Mouse (Mus musculus) midbrain, postnatal 0 days (tissue): ENCODE measurements around the gene Galr3. TPM values are rescaled to one million over a fixed set of nuclear protein-coding genes. Genes with fewer than 3 reads are reported as not detected.
A peak's percentile ranks its signal among the peaks of the same experiment; 100 is the strongest.

Experiments used
- ATAC-seq: fragments of 200-750 bp; cut with Nextera tagmentation; 2 replicates; pipeline ENCODE4 v1.8.0; 2017; ENCODE audit warnings: moderate number of reproducible peaks, mild to moderate bottlenecking, moderate TSS enrichment, moderate library complexity; ENCODE audit not compliant: low FRiP score
- DNase-seq: peaks from one replicate; pipeline ENCODE4 v3.0.0-alpha.2; 2015; ENCODE audit warnings: low spot score
- H3K27ac ChIP-seq: fragments of 300-500 bp; sonication (generic); 2 replicates; pipeline ENCODE4 v1.5.1; 2014; ENCODE audit warnings: low read depth, mild to moderate bottlenecking, low read length, mixed read lengths
- H3K27me3 ChIP-seq: fragments of 300-500 bp; sonication (generic); 2 replicates; pipeline ENCODE4 v1.6.1; 2014; ENCODE audit warnings: low read length, control low read depth, mixed read lengths; ENCODE audit not compliant: insufficient read depth
- H3K36me3 ChIP-seq: fragments of 300-500 bp; sonication (generic); 2 replicates; pipeline ENCODE4 v1.6.1; 2014; ENCODE audit warnings: low read length, control low read depth, mixed read lengths; ENCODE audit not compliant: insufficient read depth
- H3K4me1 ChIP-seq: fragments of 300-500 bp; sonication (generic); 2 replicates; pipeline ENCODE4 v1.6.1; 2014; ENCODE audit warnings: mild to moderate bottlenecking, control low read depth, antibody characterized with exemption, low read length, mixed read lengths; ENCODE audit not compliant: insufficient read depth
- H3K4me2 ChIP-seq: fragments of 300-500 bp; sonication (generic); 2 replicates; pipeline ENCODE4 v1.6.1; 2014; ENCODE audit warnings: low read depth, mild to moderate bottlenecking, low read length, mixed read lengths; ENCODE audit not compliant: poor library complexity, severe bottlenecking
- H3K4me3 ChIP-seq: fragments of 300-500 bp; sonication (generic); 2 replicates; pipeline ENCODE4 v1.5.1; 2014; ENCODE audit warnings: low read depth, mild to moderate bottlenecking, low read length, moderate library complexity
- H3K9ac ChIP-seq: fragments of 300-500 bp; sonication (generic); replicated peaks from 2 replicates; pipeline ENCODE4 v1.6.1; 2014; ENCODE audit warnings: mild to moderate bottlenecking, low read length, moderate library complexity, mixed read lengths; ENCODE audit not compliant: poor library complexity, severe bottlenecking
- H3K9me3 ChIP-seq: fragments of 300-500 bp; sonication (generic); 2 replicates; pipeline ENCODE4 v1.6.1; 2016; ENCODE audit warnings: low read length, control low read depth
- CTCF ChIP-seq: IDR thresholded peaks from 2 replicates; pipeline ENCODE4 v1.5.1; 2016; ENCODE audit warnings: antibody characterized with exemption, mild to moderate bottlenecking
- WGBS: fragments of 180-500 bp; shearing (Covaris S2); extraction: QIAGEN DNeasy Blood & Tissue Kit; methylation state at CpG from one replicate; pipeline ENCODE4 v1.1.7; 2014; 5-methylcytosine and 5-hydroxymethylcytosine counted together
- polyA plus RNA-seq: library from polyadenylated mRNA; unstranded; fragments of >200 nt; fragmentation: Nextera tagmentation; extraction: Ambion mirVana; gene quantifications from 2 replicates; pipeline ENCODE4 v1.2.1, GENCODE M21; 2015
- total RNA-seq: library from RNA; depleted of rRNA; stranded (reverse); fragments of >200 nt; gene quantifications from 2 replicates; pipeline ENCODE4 v1.2.3, GENCODE M21; 2014; rRNA removed

Gene Galr3
- total RNA-seq (3.3 and 3.9 TPM in 2 replicates), polyA plus RNA-seq (0.25 and 0.32 TPM in 2 replicates)

DNA sequence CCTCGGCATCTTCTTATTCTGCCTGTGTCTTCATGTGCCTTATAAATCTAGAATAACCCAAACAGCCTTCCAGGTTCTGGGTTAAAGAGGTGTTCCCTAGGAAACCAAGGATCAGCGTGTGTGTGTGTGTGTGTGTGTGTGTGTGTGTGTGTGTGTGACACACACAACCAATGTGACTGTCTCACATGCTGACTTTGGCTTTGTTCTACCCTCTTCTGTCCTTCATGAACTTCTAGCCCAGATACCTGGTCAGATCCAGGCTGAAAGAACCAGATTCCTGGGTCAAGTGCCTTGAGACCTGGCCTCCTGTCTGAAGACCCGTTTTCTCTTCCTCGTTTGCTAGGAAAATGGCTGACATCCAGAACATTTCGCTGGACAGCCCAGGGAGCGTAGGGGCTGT is at the start of gene Galr3:
Galr3 (plus strand) TSS at position 301 of the 400 bp plus-strand sequence.
- ATAC-seq (no peak), DNase-seq (no peak)
- peaks cover 17% of the 10 kb centered on the region for H3K27me3 ChIP-seq
- no peak for TF ChIP-seq CTCF
- H3K27ac ChIP-seq, result peak within 1 kb of the TSS; percentile 51
- peak within 1 kb of the TSS; percentile 80 for H3K4me2 ChIP-seq
- peak within 1 kb of the TSS; percentile 52 for H3K4me3 ChIP-seq
- whole genome bisulfite sequencing, result 84% methylated on average over 6 of the region's 6 CpGs
- 0 out of 2 replicates have a peak, but pooled peaks cover 3% of the 10 kb centered on the region for H3K36me3 ChIP-seq
- H3K4me1 ChIP-seq, result no peaks in the 10 kb centered on the region; the same call in 1 of the 2 replicates
- peak within 1 kb of the TSS; percentile 66 for H3K9ac ChIP-seq
- no peaks in the 10 kb centered on the region for H3K9me3 ChIP-seq

DNA sequence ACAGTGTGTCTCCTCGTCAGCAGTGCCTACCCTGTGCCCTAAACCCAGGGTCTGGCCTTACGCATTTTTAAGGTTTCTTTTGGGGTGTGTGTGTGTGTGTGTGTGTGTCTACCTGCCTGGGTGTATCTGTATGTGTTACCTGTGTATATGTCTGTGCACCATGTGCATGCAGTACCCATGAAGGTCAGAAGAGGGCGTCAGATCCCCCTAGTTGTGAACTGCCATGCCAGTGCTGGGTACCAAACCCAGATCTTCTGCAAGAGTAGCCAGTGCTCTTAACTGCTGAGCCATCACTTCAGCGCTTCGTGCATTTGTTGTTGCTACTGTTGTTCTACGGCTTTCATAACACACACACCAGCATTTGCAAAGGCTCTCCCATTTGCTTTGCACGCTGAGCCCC is 49.5 kb upstream of the Galr3 start:
- Histone ChIP-seq H3K9ac (no peak overlapping the region), H3K27me3 (no peaks in the 10 kb centered on the region), H3K9me3 (no peaks in the 10 kb centered on the region), H3K27ac (no peak overlapping the region), H3K4me3 (no peak overlapping the region), H3K4me1 (no peaks in the 10 kb centered on the region), H3K4me2 (no peak overlapping the region), H3K36me3 (peaks cover 66% of the 10 kb centered on the region)
- DNase-seq, result no peak
- WGBS, result 91% methylated on average over 7 of the region's 7 CpGs
- no peak for ATAC-seq
- TF ChIP-seq CTCF, result peak; percentile 40

DNA sequence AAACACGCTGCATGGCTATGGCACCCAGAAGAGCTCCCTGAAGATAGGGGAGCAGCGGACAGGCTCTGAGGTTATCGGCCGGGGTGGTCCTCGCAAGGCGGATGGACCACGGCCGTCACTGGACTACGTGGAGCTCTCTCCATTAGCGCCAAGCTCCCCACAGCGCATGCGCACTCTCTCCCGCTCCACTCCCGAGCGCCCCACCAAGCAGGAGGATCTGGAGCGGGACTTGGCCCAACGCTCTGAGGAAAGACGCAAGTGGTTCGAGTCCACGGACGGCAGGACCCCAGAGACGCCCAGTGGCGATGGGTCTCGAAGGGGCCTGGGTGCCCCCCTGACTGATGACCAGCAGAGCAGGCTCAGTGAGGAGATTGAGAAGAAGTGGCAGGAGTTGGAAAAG is 48.8 kb upstream of the Galr3 start:
- WGBS, result 98% methylated on average over 24 of the region's 24 CpGs
- H3K27ac ChIP-seq, result no peak overlapping the region
- no peaks in the 10 kb centered on the region for H3K27me3 ChIP-seq
- DNase-seq (no peak), ATAC-seq (no peak)
- no peak overlapping the region for H3K4me2 ChIP-seq
- H3K4me1 ChIP-seq, result no peaks in the 10 kb centered on the region
- no peak for TF ChIP-seq CTCF
- peaks cover 61% of the 10 kb centered on the region for H3K36me3 ChIP-seq
- H3K9ac ChIP-seq, result no peak overlapping the region
- no peak overlapping the region for H3K4me3 ChIP-seq
- H3K9me3 ChIP-seq, result no peaks in the 10 kb centered on the region

DNA sequence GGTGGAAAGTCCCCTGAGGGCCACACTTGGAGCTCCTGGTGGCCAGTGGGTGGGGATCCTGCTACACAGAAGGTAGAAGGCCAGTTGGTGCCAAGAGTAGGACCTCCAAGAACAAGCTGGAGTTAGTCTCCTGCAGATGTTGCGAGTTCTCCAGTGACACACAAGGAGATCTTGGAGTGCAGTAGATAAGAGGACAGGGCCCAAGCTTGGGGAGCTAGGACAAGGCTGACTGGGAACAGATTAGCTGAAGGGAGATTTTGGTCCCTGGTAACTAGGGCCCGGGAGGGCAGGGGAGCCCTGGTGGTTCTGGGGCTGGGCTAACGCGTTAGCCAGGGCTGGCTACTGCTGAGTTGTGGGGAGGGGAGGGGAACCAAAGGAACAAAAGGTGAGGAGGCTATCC is 45.8 kb upstream of the Galr3 start:
- Histone ChIP-seq H3K27ac (no peak overlapping the region), H3K36me3 (peaks cover 54% of the 10 kb centered on the region), H3K9me3 (no peaks in the 10 kb centered on the region), H3K4me1 (no peaks in the 10 kb centered on the region), H3K4me2 (no peak overlapping the region), H3K9ac (no peak overlapping the region), H3K27me3 (no peaks in the 10 kb centered on the region), H3K4me3 (no peak overlapping the region)
- no peak for TF ChIP-seq CTCF
- WGBS, result 97% methylated on average over 4 of the region's 4 CpGs
- ATAC-seq (no peak), DNase-seq (no peak)

DNA sequence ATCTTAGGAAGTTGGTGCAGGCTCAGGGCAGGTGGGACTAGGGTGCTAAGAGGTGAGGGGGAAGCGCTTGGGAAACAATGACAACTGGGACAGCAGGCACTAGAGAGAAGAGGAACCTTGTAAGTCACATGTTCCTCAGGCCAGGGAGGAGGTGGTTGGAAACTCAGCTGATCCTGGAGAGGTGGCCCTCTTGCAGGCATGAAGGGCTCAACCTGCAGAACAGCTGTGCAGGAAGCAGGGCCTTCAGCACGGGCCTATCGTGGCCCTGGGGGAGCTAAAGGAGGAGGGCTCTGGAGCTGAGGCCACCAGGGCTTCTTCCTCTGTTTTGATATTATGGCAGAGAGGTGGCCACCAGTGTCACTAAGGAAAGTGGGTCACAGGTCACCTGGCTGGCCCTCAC is 45.0 kb upstream of the Galr3 start:
- Histone ChIP-seq H3K27me3 (no peaks in the 10 kb centered on the region), H3K36me3 (peaks cover 54% of the 10 kb centered on the region), H3K27ac (no peak overlapping the region), H3K9ac (no peak overlapping the region), H3K4me2 (no peak overlapping the region), H3K4me3 (no peak overlapping the region), H3K9me3 (no peaks in the 10 kb centered on the region), H3K4me1 (no peaks in the 10 kb centered on the region)
- 85% methylated on average over 3 of the region's 3 CpGs for WGBS
- TF ChIP-seq CTCF, result no peak
- DNase-seq, result no peak
- no peak for ATAC-seq

DNA sequence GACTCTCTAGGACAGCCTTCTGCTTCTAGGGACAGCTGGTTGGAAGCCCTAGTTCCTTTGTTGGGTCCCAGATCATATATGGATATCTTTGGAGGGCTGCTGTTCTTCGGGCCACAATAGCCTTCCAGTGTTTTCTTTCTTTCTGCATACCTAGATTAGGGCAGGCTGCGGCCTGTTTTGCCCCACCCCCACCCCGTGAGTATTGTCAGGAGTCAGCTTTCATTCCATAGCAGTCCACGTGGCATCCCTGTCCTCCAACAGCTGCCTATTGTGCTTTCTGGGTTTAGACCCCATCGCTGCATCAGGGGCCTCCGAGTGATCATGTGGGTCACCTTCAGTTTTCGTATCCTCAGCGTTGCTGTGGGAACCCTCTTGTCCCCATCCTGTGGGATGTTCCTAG is 43.3 kb upstream of the Galr3 start:
- Histone ChIP-seq H3K9ac (no peak overlapping the region), H3K4me2 (no peak overlapping the region), H3K27me3 (no peaks in the 10 kb centered on the region), H3K27ac (no peak overlapping the region), H3K9me3 (no peaks in the 10 kb centered on the region), H3K36me3 (peaks cover 46% of the 10 kb centered on the region), H3K4me3 (no peak overlapping the region), H3K4me1 (no peaks in the 10 kb centered on the region)
- 62% methylated on average over 8 of the region's 8 CpGs for WGBS
- no peak for TF ChIP-seq CTCF
- DNase-seq (no peak), ATAC-seq (no peak)
